In the genomic region with DNA sequence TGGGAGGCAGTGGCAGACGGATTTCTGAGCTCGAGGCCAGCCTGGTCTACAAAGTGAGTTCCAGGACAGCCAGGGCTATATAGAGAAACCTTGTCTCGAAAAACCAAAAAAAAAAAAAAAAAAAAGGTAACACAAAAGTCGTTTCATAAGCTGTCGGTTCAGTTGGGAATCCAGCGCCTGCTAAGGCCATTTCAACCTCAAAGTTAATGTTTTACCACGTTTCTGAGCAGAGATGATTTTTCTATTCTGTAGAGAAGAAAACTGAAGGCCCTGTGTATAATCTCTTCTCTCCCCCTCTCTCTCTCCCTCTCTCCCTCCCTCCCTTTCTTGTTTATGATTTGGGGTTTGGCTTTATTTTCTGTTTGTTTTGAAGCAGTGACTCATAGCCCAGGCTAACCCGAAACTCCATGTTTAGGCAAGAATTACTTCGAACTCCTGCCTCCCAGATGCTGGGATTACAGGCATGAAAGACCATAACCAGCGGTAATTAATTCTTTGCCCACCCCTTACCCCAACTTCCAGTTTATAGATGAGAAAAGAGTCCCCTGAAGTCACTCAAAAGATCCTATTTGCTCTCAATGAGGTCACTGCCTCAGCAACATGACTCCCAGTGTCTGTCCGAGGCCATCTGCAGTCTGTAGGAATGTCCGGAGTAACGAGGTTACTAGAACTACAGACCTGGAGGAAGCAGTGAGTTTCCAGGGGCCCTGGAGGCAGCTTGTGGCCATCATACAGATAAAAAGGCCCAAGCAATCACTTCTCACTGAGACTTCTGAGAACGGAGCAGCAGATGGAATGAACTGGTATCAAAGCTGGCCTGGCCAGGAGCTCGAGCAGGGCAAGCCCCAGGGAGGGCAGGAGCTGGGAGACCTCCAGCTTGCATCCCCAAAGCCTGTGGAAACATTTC, we compare ENCODE assay signal across 8 mouse cellular contexts. TPM values are rescaled to one million over a fixed set of nuclear protein-coding genes. Genes with fewer than 3 reads are reported as not detected.
A peak's percentile ranks its signal among the peaks of the same experiment; 100 is the strongest.
DNase-seq lines count a peak whose midpoint lies in the region; ATAC-seq and TF ChIP-seq lines count a peak whose summit lies in the region.

No protein-coding gene starts in this region.

- H3K27me3 ChIP-seq in heart, embryonic 13.5 days (replicated peaks): 0 out of 2 replicates have a peak, but pooled peaks cover 3% of the 10 kb centered on the region
- H3K27me3 ChIP-seq in MEL (ENCODE audit: control insufficient read depth in 1 of 2, insufficient read depth in 2 of 2, low read length in 2 of 2): no peaks in the 10 kb centered on the region
- H3K27me3 ChIP-seq in hindbrain, embryonic 11.5 days (ENCODE audit: control insufficient read depth, insufficient read depth, low read length): no peaks in the 10 kb centered on the region
- H3K27me3 ChIP-seq in midbrain, embryonic 13.5 days: no peaks in the 10 kb centered on the region

- H3K9ac ChIP-seq in heart, embryonic 13.5 days: peak overlapping the region; percentile 73
- H3K9ac ChIP-seq in MEL (ENCODE audit: control insufficient read depth, low read depth, low read length, poor library complexity, severe bottlenecking): peak overlapping the region; percentile 75
- H3K9ac ChIP-seq in hindbrain, embryonic 11.5 days (ENCODE audit: low read depth, low read length): no peak overlapping the region
- H3K9ac ChIP-seq in midbrain, embryonic 13.5 days (replicated peaks): peak overlapping the region; percentile 8; the same call in 1 of the 2 replicates

- H3K36me3 ChIP-seq in heart, embryonic 13.5 days: peaks cover 10% of the 10 kb centered on the region
- peaks cover 0 to 14% of the 10 kb centered on the region in 2 experiments; a peak in 2 of 4 replicates for H3K36me3 ChIP-seq in MEL (ENCODE audit: control insufficient read depth in 1 of 2, insufficient read depth in 2 of 2, low read length in 2 of 2)
- no peaks in the 10 kb centered on the region for H3K36me3 ChIP-seq in hindbrain, embryonic 11.5 days (ENCODE audit: control insufficient read depth, insufficient read depth, low read length)
- peaks cover 7% of the 10 kb centered on the region for H3K36me3 ChIP-seq in midbrain, embryonic 13.5 days

- no peak for TF ChIP-seq CTCF in MEL (IDR thresholded peaks at IDR 0.05 in 2 of 3, conservative IDR thresholded peaks at IDR 0.05 in 1 of 3; ENCODE audit: control insufficient read depth in 1 of 3, insufficient read depth in 1 of 3, low read depth in 2 of 3, low read length in 3 of 3, poor library complexity in 1 of 3, severe bottlenecking in 1 of 3)

- H3K4me1 ChIP-seq in heart, embryonic 13.5 days: peaks cover 38% of the 10 kb centered on the region
- H3K4me1 ChIP-seq in MEL (ENCODE audit: control insufficient read depth in 1 of 2, insufficient read depth in 2 of 2, low read length in 2 of 2): peaks cover 11 to 22% of the 10 kb centered on the region in 2 experiments
- H3K4me1 ChIP-seq in hindbrain, embryonic 11.5 days (replicated peaks; ENCODE audit: control insufficient read depth, insufficient read depth, low read length): peaks cover 12% of the 10 kb centered on the region
- H3K4me1 ChIP-seq in midbrain, embryonic 13.5 days (replicated peaks): peaks cover 36% of the 10 kb centered on the region

- 36% methylated on average over 15 of the region's 15 CpGs for WGBS in heart, embryonic 13.5 days
- 44% methylated on average over 15 of the region's 15 CpGs for WGBS in hindbrain, embryonic 11.5 days
- 45% methylated on average over 15 of the region's 15 CpGs for WGBS in midbrain, embryonic 13.5 days

- peak overlapping the region; percentile 97 for H3K27ac ChIP-seq in heart, embryonic 13.5 days (replicated peaks)
- peak overlapping the region; percentile 91 for H3K27ac ChIP-seq in MEL (ENCODE audit: control insufficient read depth, low read depth, low read length)
- H3K27ac ChIP-seq in hindbrain, embryonic 11.5 days (ENCODE audit: low read depth, low read length): no peak overlapping the region
- peak overlapping the region; percentile 68 for H3K27ac ChIP-seq in midbrain, embryonic 13.5 days

- H3K79me2 ChIP-seq in MEL (ENCODE audit: control insufficient read depth, insufficient read depth, low read length, poor library complexity): peaks cover 19% of the 10 kb centered on the region

- TF ChIP-seq RAD21 in MEL (IDR thresholded peaks at IDR 0.05; ENCODE audit: low read depth, low read length): no peak; the same call in 1 of the 2 replicates

- peak overlapping the region; percentile 83 for H3K4me2 ChIP-seq in heart, embryonic 13.5 days
- peak overlapping the region; percentile 83; the same call in 1 of the 2 replicates for H3K4me2 ChIP-seq in hindbrain, embryonic 11.5 days (replicated peaks; ENCODE audit: low read depth, low read length)
- H3K4me2 ChIP-seq in midbrain, embryonic 13.5 days (replicated peaks): peak overlapping the region; percentile 89

- no peak for DNase-seq in heart, adult 18-20 months
- DNase-seq in MEL (ENCODE audit: low read depth, low spot score): peak; percentile 63
- DNase-seq in hindbrain, embryonic 11.5 days (ENCODE audit: low spot score): no peak
- DNase-seq in c-Kit-positive CD71-positive TER-119-positive erythroid progenitor cells, embryonic 14.5 days (ENCODE audit: low spot score): no peak
- DNase-seq in layer of hippocampus, postnatal 14 days (ENCODE audit: low spot score in 2 of 2): no peak
- DNase-seq in spleen, postnatal 36 days (ENCODE audit: low spot score in 2 of 2): no peak

- H3K9me3 ChIP-seq in heart, embryonic 13.5 days: no peaks in the 10 kb centered on the region
- no peaks in the 10 kb centered on the region for H3K9me3 ChIP-seq in MEL (replicated peaks; ENCODE audit: insufficient read depth, low read length)
- no peaks in the 10 kb centered on the region for H3K9me3 ChIP-seq in hindbrain, embryonic 11.5 days (ENCODE audit: control insufficient read depth, low read length)
- H3K9me3 ChIP-seq in midbrain, embryonic 13.5 days: no peaks in the 10 kb centered on the region

- peak overlapping the region; percentile 93 for H3K4me3 ChIP-seq in heart, embryonic 13.5 days
- peak overlapping the region; percentile 54 for H3K4me3 ChIP-seq in MEL (ENCODE audit: control insufficient read depth in 1 of 2, insufficient read depth in 1 of 2, low read depth in 2 of 2, low read length in 2 of 2)
- H3K4me3 ChIP-seq in hindbrain, embryonic 11.5 days (ENCODE audit: low read depth, low read length): peak overlapping the region; percentile 78; the same call in 1 of the 2 replicates
- H3K4me3 ChIP-seq in midbrain, embryonic 13.5 days (replicated peaks): peak overlapping the region; percentile 81

- TF ChIP-seq EP300 in MEL (IDR thresholded peaks at IDR 0.05; ENCODE audit: low read depth in 1 of 2, low read length in 2 of 2): peak in 1 of 2 experiments; percentile 48; a peak in 1 of 4 replicates

- no peak for ATAC-seq in heart, embryonic 13.5 days (ENCODE audit: extremely low read depth, insufficient number of reproducible peaks, low FRiP score, low TSS enrichment)
- ATAC-seq in hindbrain, embryonic 11.5 days (ENCODE audit: low FRiP score): no peak
- ATAC-seq in midbrain, embryonic 13.5 days: no peak

- no peak for TF ChIP-seq POLR2A in MEL (IDR thresholded peaks at IDR 0.05; ENCODE audit: control insufficient read depth in 1 of 2, insufficient read depth in 1 of 2, low read depth in 1 of 2, low read length in 2 of 2, poor library complexity in 1 of 2)

RNA-seq across cellular contexts. Expression of a gene that starts 1.4 kb away (rescaled TPM):
- polyA plus RNA-seq in heart, embryonic 13.5 days (2015; fragmentation: Nextera tagmentation; extraction: Ambion mirVana): 287 and 294 TPM in 2 replicates
- total RNA-seq in heart, adult 18-20 months (2021): 100 to 1,000 TPM; 187 to 194 TPM
- total RNA-seq in MEL (2012; rRNA removed): 174 and 183 TPM in 2 replicates
- polyA plus RNA-seq in MEL (2012; ENCODE audit: insufficient read depth in 1 of 2, insufficient read length in 2 of 2, low read depth in 1 of 2, low replicate concordance in 2 of 2, missing spikeins in 1 of 2): 100 to 1,000 TPM in 1 of 2 experiments, not detected in 1; 325 TPM
- polyA plus RNA-seq in hindbrain, embryonic 11.5 days (2014; fragmentation: Nextera tagmentation; extraction: Ambion mirVana): 152 and 166 TPM in 2 replicates
- 141 and 154 TPM in 2 replicates for polyA plus RNA-seq in midbrain, embryonic 13.5 days (2015; fragmentation: Nextera tagmentation; extraction: Ambion mirVana)
- total RNA-seq in layer of hippocampus, postnatal 14 days (2021): 10 to 100 TPM; 75.6 to 81.8 TPM

RNA-seq across cellular contexts. Expression of a gene that starts 15.9 kb away (rescaled TPM):
- 1.1 and 1.7 TPM in 2 replicates for polyA plus RNA-seq in heart, embryonic 13.5 days (2015; fragmentation: Nextera tagmentation; extraction: Ambion mirVana)
- total RNA-seq in heart, adult 18-20 months (2021): under 1 TPM in 1 of 2 experiments, not detected in 1; 0.64 TPM
- total RNA-seq in MEL (2012; rRNA removed): 0.39 and 0.42 TPM in 2 replicates
- 1 to 10 TPM in 1 of 2 experiments, not detected in 1; 2.1 TPM for polyA plus RNA-seq in MEL (2012; ENCODE audit: insufficient read depth in 1 of 2, insufficient read length in 2 of 2, low read depth in 1 of 2, low replicate concordance in 2 of 2, missing spikeins in 1 of 2)
- 43.3 and 47.8 TPM in 2 replicates for polyA plus RNA-seq in hindbrain, embryonic 11.5 days (2014; fragmentation: Nextera tagmentation; extraction: Ambion mirVana)
- 131 and 153 TPM in 2 replicates for polyA plus RNA-seq in midbrain, embryonic 13.5 days (2015; fragmentation: Nextera tagmentation; extraction: Ambion mirVana)
- total RNA-seq in layer of hippocampus, postnatal 14 days (2021): 100 to 1,000 TPM; 413 to 422 TPM

RNA-seq across cellular contexts. Expression of a gene that starts 21.0 kb away (rescaled TPM):
- 220 and 224 TPM in 2 replicates for polyA plus RNA-seq in heart, embryonic 13.5 days (2015; fragmentation: Nextera tagmentation; extraction: Ambion mirVana)
- total RNA-seq in heart, adult 18-20 months (2021): 10 to 100 TPM; 82.0 to 98.0 TPM
- 14.5 and 14.7 TPM in 2 replicates for total RNA-seq in MEL (2012; rRNA removed)
- polyA plus RNA-seq in MEL (2012; ENCODE audit: insufficient read depth in 1 of 2, insufficient read length in 2 of 2, low read depth in 1 of 2, low replicate concordance in 2 of 2, missing spikeins in 1 of 2): 10 to 100 TPM in 1 of 2 experiments, not detected in 1; 42.1 TPM
- polyA plus RNA-seq in hindbrain, embryonic 11.5 days (2014; fragmentation: Nextera tagmentation; extraction: Ambion mirVana): 43.3 and 47.2 TPM in 2 replicates
- polyA plus RNA-seq in midbrain, embryonic 13.5 days (2015; fragmentation: Nextera tagmentation; extraction: Ambion mirVana): 57.4 and 61.8 TPM in 2 replicates
- 10 to 100 TPM; 82.3 to 87.4 TPM for total RNA-seq in layer of hippocampus, postnatal 14 days (2021)

RNA-seq across cellular contexts. Expression of a gene that starts 38.3 kb away (rescaled TPM):
- 2.8 and 2.9 TPM in 2 replicates for polyA plus RNA-seq in heart, embryonic 13.5 days (2015; fragmentation: Nextera tagmentation; extraction: Ambion mirVana)
- total RNA-seq in heart, adult 18-20 months (2021): 1 to 10 TPM; 3.4 to 4.8 TPM
- total RNA-seq in MEL (2012; rRNA removed): 1.8 and 2.0 TPM in 2 replicates
- 1 to 10 TPM in 1 of 2 experiments, not detected in 1; 8.8 TPM for polyA plus RNA-seq in MEL (2012; ENCODE audit: insufficient read depth in 1 of 2, insufficient read length in 2 of 2, low read depth in 1 of 2, low replicate concordance in 2 of 2, missing spikeins in 1 of 2)
- polyA plus RNA-seq in hindbrain, embryonic 11.5 days (2014; fragmentation: Nextera tagmentation; extraction: Ambion mirVana): 10.7 and 11.7 TPM in 2 replicates
- polyA plus RNA-seq in midbrain, embryonic 13.5 days (2015; fragmentation: Nextera tagmentation; extraction: Ambion mirVana): 10.9 and 18.4 TPM in 2 replicates
- total RNA-seq in layer of hippocampus, postnatal 14 days (2021): 10 to 100 TPM; 86.0 to 97.5 TPM

RNA-seq across cellular contexts. Expression of a gene that starts 43.1 kb away (rescaled TPM):
- polyA plus RNA-seq in heart, embryonic 13.5 days (2015; fragmentation: Nextera tagmentation; extraction: Ambion mirVana): 47.2 and 59.5 TPM in 2 replicates
- total RNA-seq in heart, adult 18-20 months (2021): 1 to 10 TPM; 1.4 to 2.3 TPM
- 0.23 and 0.36 TPM in 2 replicates for total RNA-seq in MEL (2012; rRNA removed)
- polyA plus RNA-seq in MEL (2012; ENCODE audit: insufficient read depth in 1 of 2, insufficient read length in 2 of 2, low read depth in 1 of 2, low replicate concordance in 2 of 2, missing spikeins in 1 of 2): under 1 TPM in 1 of 2 experiments, not detected in 1; 0.35 TPM
- polyA plus RNA-seq in hindbrain, embryonic 11.5 days (2014; fragmentation: Nextera tagmentation; extraction: Ambion mirVana): 25.8 and 28.1 TPM in 2 replicates
- polyA plus RNA-seq in midbrain, embryonic 13.5 days (2015; fragmentation: Nextera tagmentation; extraction: Ambion mirVana): 4.3 and 4.8 TPM in 2 replicates
- under 1 TPM; 0.50 to 0.60 TPM for total RNA-seq in layer of hippocampus, postnatal 14 days (2021)
